Mouse (Mus musculus) limb, embryonic 10.5 days (tissue): ENCODE data around the gene Cabp7. TPM values are rescaled to one million over a fixed set of nuclear protein-coding genes. Genes with fewer than 3 reads are reported as not detected.

Experiments used
- DNase-seq: peaks from one replicate; pipeline ENCODE4 v3.0.0-alpha.2; 2017; ENCODE audit warnings: low spot score
- H3K27ac ChIP-seq: fragments of 300-500 bp; sonication (generic); 2 replicates; pipeline ENCODE4 v1.5.1; 2016; ENCODE audit warnings: mild to moderate bottlenecking
- H3K27me3 ChIP-seq: fragments of 300-500 bp; sonication (generic); 2 replicates; pipeline ENCODE4 v1.6.1; 2016; ENCODE audit warnings: low read depth, mild to moderate bottlenecking; ENCODE audit not compliant: poor library complexity, severe bottlenecking
- H3K36me3 ChIP-seq: fragments of 300-500 bp; sonication (generic); 2 replicates; pipeline ENCODE4 v1.6.1; 2016; ENCODE audit warnings: mild to moderate bottlenecking, moderate library complexity
- H3K4me1 ChIP-seq: fragments of 300-500 bp; sonication (generic); 2 replicates; pipeline ENCODE4 v1.6.1; 2016
- H3K4me3 ChIP-seq: fragments of 300-500 bp; sonication (generic); 2 replicates; pipeline ENCODE4 v1.5.1; 2016; ENCODE audit warnings: mild to moderate bottlenecking, moderate library complexity
- H3K9me3 ChIP-seq: fragments of 300-500 bp; sonication (generic); replicated peaks from 2 replicates; pipeline ENCODE4 v1.6.1; 2016; ENCODE audit warnings: mild to moderate bottlenecking
- WGBS: fragments of 180-500 bp; shearing (Covaris S2); methylation state at CpG from one replicate; pipeline ENCODE4 v1.1.7; 2016; 5-methylcytosine and 5-hydroxymethylcytosine counted together
- polyA plus RNA-seq: library from polyadenylated mRNA; unstranded; fragments of >200 nt; fragmentation: Nextera tagmentation; extraction: Ambion mirVana; gene quantifications from 2 replicates; pipeline ENCODE4 v1.2.1, GENCODE M21; 2016

Gene Cabp7
- polyA plus RNA-seq, 1 experiment from 2014 or later, result 0.13 TPM

GRCm38 (mm10) chr11:4740785-4741184 lies 5.8 kb downstream of the Cabp7 start:
- no peak for DNase-seq
- 59% methylated on average over 5 of the region's 5 CpGs for WGBS
- no peak overlapping the region for H3K27ac ChIP-seq
- peaks cover 63% of the 10 kb centered on the region for H3K27me3 ChIP-seq
- no peak overlapping the region for H3K4me3 ChIP-seq
- H3K9me3 ChIP-seq, result no peaks in the 10 kb centered on the region
- peaks cover 11% of the 10 kb centered on the region for H3K36me3 ChIP-seq
- peaks cover 14% of the 10 kb centered on the region for H3K4me1 ChIP-seq

GRCm38 (mm10) chr11:4738719-4739118 lies 7.9 kb downstream of the Cabp7 start:
- Histone ChIP-seq H3K9me3 (no peaks in the 10 kb centered on the region), H3K27ac (no peak overlapping the region), H3K4me1 (peaks cover 23% of the 10 kb centered on the region), H3K27me3 (peaks cover 54% of the 10 kb centered on the region), H3K4me3 (no peak overlapping the region), H3K36me3 (peaks cover 11% of the 10 kb centered on the region)
- 91% methylated on average over 16 of the region's 16 CpGs for WGBS
- DNase-seq, result no peak

GRCm38 (mm10) chr11:4737682-4738081 lies 8.9 kb downstream of the Cabp7 start:
- Histone ChIP-seq H3K36me3 (peaks cover 11% of the 10 kb centered on the region), H3K4me3 (no peak overlapping the region), H3K27ac (no peak overlapping the region), H3K4me1 (peaks cover 23% of the 10 kb centered on the region), H3K9me3 (no peaks in the 10 kb centered on the region), H3K27me3 (peaks cover 44% of the 10 kb centered on the region)
- 85% methylated on average over 10 of the region's 10 CpGs for WGBS
- no peak for DNase-seq

GRCm38 (mm10) chr11:4736355-4736754 lies 10.2 kb downstream of the Cabp7 start:
- Histone ChIP-seq H3K9me3 (no peaks in the 10 kb centered on the region), H3K4me3 (no peak overlapping the region), H3K36me3 (peaks cover 15% of the 10 kb centered on the region), H3K4me1 (peaks cover 30% of the 10 kb centered on the region), H3K27ac (no peak overlapping the region), H3K27me3 (peaks cover 30% of the 10 kb centered on the region)
- WGBS, result 43% methylated on average over 6 of the region's 6 CpGs
- DNase-seq, result no peak

GRCm38 (mm10) chr11:4734179-4734578 lies 12.4 kb downstream of the Cabp7 start:
- whole genome bisulfite sequencing, result 41% methylated on average over 12 of the region's 12 CpGs
- Histone ChIP-seq H3K27me3 (peaks cover 18% of the 10 kb centered on the region; the same call in 1 of the 2 replicates), H3K36me3 (peaks cover 15% of the 10 kb centered on the region), H3K9me3 (no peaks in the 10 kb centered on the region), H3K4me3 (no peak overlapping the region), H3K27ac (no peak overlapping the region), H3K4me1 (peaks cover 33% of the 10 kb centered on the region)
- peak; percentile 53 for DNase-seq

- H3K4me1 ChIP-seq, result peaks cover 33% of the 10 kb centered on the region
- H3K36me3 ChIP-seq, result 0 out of 2 replicates have a peak, but pooled peaks cover 7% of the 10 kb centered on the region
- 0 out of 2 replicates have a peak, but pooled peaks cover 13% of the 10 kb centered on the region for H3K27me3 ChIP-seq
- DNase-seq, result no peak
- 66% methylated on average over 7 of the region's 7 CpGs for WGBS
- H3K9me3 ChIP-seq, result no peaks in the 10 kb centered on the region
- no peak overlapping the region for H3K27ac ChIP-seq
- no peak overlapping the region for H3K4me3 ChIP-seq
Observed at GRCm38 (mm10) chr11:4731781-4732180, 14.8 kb downstream of the Cabp7 start.

GRCm38 (mm10) chr11:4730913-4731312 lies 15.7 kb downstream of the Cabp7 start:
- no peak for DNase-seq
- Histone ChIP-seq H3K27ac (no peak overlapping the region), H3K27me3 (0 out of 2 replicates have a peak, but pooled peaks cover 13% of the 10 kb centered on the region), H3K36me3 (peaks cover 16% of the 10 kb centered on the region; the same call in 1 of the 2 replicates), H3K9me3 (no peaks in the 10 kb centered on the region), H3K4me1 (peaks cover 26% of the 10 kb centered on the region), H3K4me3 (no peak overlapping the region)
- 68% methylated on average over 5 of the region's 5 CpGs for WGBS

- no peak overlapping the region for H3K4me3 ChIP-seq
- H3K27ac ChIP-seq, result no peak overlapping the region
- H3K9me3 ChIP-seq, result no peaks in the 10 kb centered on the region
- peaks cover 24% of the 10 kb centered on the region for H3K36me3 ChIP-seq
- DNase-seq, result no peak
- WGBS, result 78% methylated on average over 6 of the region's 6 CpGs
- H3K27me3 ChIP-seq, result 0 out of 2 replicates have a peak, but pooled peaks cover 5% of the 10 kb centered on the region
- H3K4me1 ChIP-seq, result peaks cover 18% of the 10 kb centered on the region
Observed at GRCm38 (mm10) chr11:4730096-4730495, 16.5 kb downstream of the Cabp7 start.

- Histone ChIP-seq H3K36me3 (peaks cover 27% of the 10 kb centered on the region), H3K27me3 (0 out of 2 replicates have a peak, but pooled peaks cover under 1% of the 10 kb centered on the region), H3K27ac (no peak overlapping the region), H3K4me3 (no peak overlapping the region), H3K9me3 (no peaks in the 10 kb centered on the region), H3K4me1 (peaks cover 13% of the 10 kb centered on the region; the same call in 1 of the 2 replicates)
- WGBS, result 83% methylated on average over 12 of the region's 12 CpGs
- no peak for DNase-seq
Observed at GRCm38 (mm10) chr11:4729603-4730002, 17.0 kb downstream of the Cabp7 start.

GRCm38 (mm10) chr11:4721728-4722127 lies 24.9 kb downstream of the Cabp7 start:
- Histone ChIP-seq H3K36me3 (peaks cover 42% of the 10 kb centered on the region), H3K27ac (no peak overlapping the region), H3K9me3 (no peaks in the 10 kb centered on the region), H3K4me3 (no peak overlapping the region), H3K27me3 (no peaks in the 10 kb centered on the region), H3K4me1 (peaks cover 19% of the 10 kb centered on the region)
- 79% methylated on average over 8 of the region's 8 CpGs for WGBS
- DNase-seq, result no peak

GRCm38 (mm10) chr11:4720900-4721580 lies 25.5 kb downstream of the Cabp7 start:
- H3K4me3 ChIP-seq, result no peak overlapping the region
- no peak for DNase-seq
- WGBS, result 55% methylated on average over 7 of the region's 7 CpGs
- no peak overlapping the region for H3K27ac ChIP-seq
- H3K27me3 ChIP-seq, result no peaks in the 10 kb centered on the region
- H3K9me3 ChIP-seq, result no peaks in the 10 kb centered on the region
- peaks cover 35% of the 10 kb centered on the region for H3K36me3 ChIP-seq
- H3K4me1 ChIP-seq, result peaks cover 19% of the 10 kb centered on the region

GRCm38 (mm10) chr11:4720393-4720792 lies 26.2 kb downstream of the Cabp7 start:
- no peak overlapping the region for H3K4me3 ChIP-seq
- WGBS, result 72% methylated on average over 11 of the region's 11 CpGs

GRCm38 (mm10) chr11:4719961-4720360 lies 26.6 kb downstream of the Cabp7 start:
- H3K9me3 ChIP-seq, result no peaks in the 10 kb centered on the region
- 94% methylated on average over 9 of the region's 9 CpGs for WGBS

More at GRCm38 (mm10) chr11:4720393-4720792, 26.2 kb downstream of the Cabp7 start:
- Histone ChIP-seq H3K36me3 (peaks cover 28% of the 10 kb centered on the region), H3K27ac (no peak overlapping the region), H3K4me1 (peaks cover 19% of the 10 kb centered on the region), H3K9me3 (no peaks in the 10 kb centered on the region), H3K27me3 (no peaks in the 10 kb centered on the region)
- no peak for DNase-seq

More at GRCm38 (mm10) chr11:4719961-4720360, 26.6 kb downstream of the Cabp7 start:
- H3K27me3 ChIP-seq, result no peaks in the 10 kb centered on the region
- no peak for DNase-seq
- no peak overlapping the region for H3K4me3 ChIP-seq
- peaks cover 19% of the 10 kb centered on the region for H3K4me1 ChIP-seq
- no peak overlapping the region for H3K27ac ChIP-seq
- H3K36me3 ChIP-seq, result peaks cover 26% of the 10 kb centered on the region
